ENCODE assay signal across 11 mouse cellular contexts in the genomic region with DNA sequence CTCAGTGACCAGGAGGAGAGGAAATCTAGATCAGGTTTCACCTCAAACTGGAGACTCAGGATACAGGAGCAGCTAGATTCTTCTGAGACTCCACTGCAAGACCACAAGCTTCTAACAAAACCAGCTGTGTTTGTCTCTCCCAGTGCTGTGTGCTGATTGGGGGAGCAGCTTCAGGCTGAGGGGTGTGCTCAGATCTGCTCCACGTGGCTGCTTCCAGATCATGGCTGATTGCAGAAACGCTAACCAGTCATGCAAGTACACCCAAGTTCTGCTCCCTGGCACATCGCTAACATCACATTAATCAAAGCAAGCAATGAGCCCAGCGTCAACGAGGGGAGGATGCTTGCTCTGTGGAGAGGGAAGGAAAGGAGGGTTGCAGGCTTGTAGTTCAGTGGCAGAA.
DNase-seq lines count a peak whose midpoint lies in the region; ATAC-seq lines count a peak whose summit lies in the region.
"Had no signal": no experiment of that assay in that cellular context is flagged by ENCODE, and none has a peak within 500 bp of the region (broad histone marks: within the 10 kb centered on the region; RNA-seq: fewer than 3 reads in every experiment).

No protein-coding gene starts in this region.

- H3K36me3 ChIP-seq in kidney, embryonic 16.5 days (ENCODE audit: insufficient read depth, low read length): no peaks in the 10 kb centered on the region
- H3K36me3 ChIP-seq in limb, embryonic 15.5 days: no peaks in the 10 kb centered on the region
- H3K36me3 ChIP-seq: midbrain, embryonic 15.5 days had no signal

- no peak overlapping the region for H3K4me2 ChIP-seq in kidney, embryonic 16.5 days (replicated peaks; ENCODE audit: low read depth, low read length)
- no peak overlapping the region for H3K4me2 ChIP-seq in limb, embryonic 15.5 days
- H3K4me2 ChIP-seq: midbrain, embryonic 15.5 days had no signal

- no peaks in the 10 kb centered on the region for H3K9me3 ChIP-seq in kidney, embryonic 16.5 days (ENCODE audit: low read length)
- no peaks in the 10 kb centered on the region for H3K9me3 ChIP-seq in limb, embryonic 15.5 days
- H3K9me3 ChIP-seq: midbrain, embryonic 15.5 days had no signal

- ATAC-seq in kidney, embryonic 16.5 days (ENCODE audit: low FRiP score, low TSS enrichment): peak; percentile 91
- ATAC-seq in limb, embryonic 15.5 days (ENCODE audit: insufficient number of reproducible peaks, low FRiP score, low TSS enrichment, low read depth): peak; percentile 56; the same call in 1 of the 2 replicates
- ATAC-seq: midbrain, embryonic 15.5 days had no signal

- 3% methylated on average over 5 of the region's 5 CpGs for WGBS in kidney, embryonic 16.5 days
- WGBS in limb, embryonic 15.5 days: 13% methylated on average over 5 of the region's 5 CpGs

- H3K4me3 ChIP-seq in kidney, embryonic 16.5 days (ENCODE audit: low read length): no peak overlapping the region
- no peak overlapping the region for H3K4me3 ChIP-seq in limb, embryonic 15.5 days
- H3K4me3 ChIP-seq: midbrain, embryonic 15.5 days had no signal

- no peak for DNase-seq in kidney, postnatal 25 days
- peak; percentile 58 for DNase-seq in MN1 (ENCODE audit: low spot score)
- DNase-seq in embryo, embryonic 10 days (ENCODE audit: low spot score): peak; percentile 58
- DNase-seq in urinary bladder, postnatal 36 days (ENCODE audit: low spot score in 2 of 2): no peak
- no peak for DNase-seq in left cerebral cortex, adult 8-10 months (ENCODE audit: low spot score in 2 of 2)
- no peak for DNase-seq in cerebellum, postnatal 36 days
- DNase-seq: cerebellum, adult 18-20 months; right cerebral cortex, postnatal 25 days had no signal

- no peaks in the 10 kb centered on the region for H3K27me3 ChIP-seq in kidney, embryonic 16.5 days (ENCODE audit: insufficient read depth, low read length)
- no peaks in the 10 kb centered on the region for H3K27me3 ChIP-seq in limb, embryonic 15.5 days
- H3K27me3 ChIP-seq: midbrain, embryonic 15.5 days had no signal

- H3K27ac ChIP-seq in kidney, embryonic 16.5 days (ENCODE audit: low read length): peak overlapping the region; percentile 70
- H3K27ac ChIP-seq in limb, embryonic 15.5 days: no peak overlapping the region

- peaks cover 21% of the 10 kb centered on the region for H3K4me1 ChIP-seq in kidney, embryonic 16.5 days (ENCODE audit: insufficient read depth, low read length)
- H3K4me1 ChIP-seq in limb, embryonic 15.5 days: peaks cover 9% of the 10 kb centered on the region

- H3K9ac ChIP-seq in kidney, embryonic 16.5 days (replicated peaks; ENCODE audit: low read length): no peak overlapping the region
- H3K9ac ChIP-seq in limb, embryonic 15.5 days: no peak overlapping the region
- H3K9ac ChIP-seq: midbrain, embryonic 15.5 days had no signal

Comparison
In these comparisons a context has a peak if more than half of its experiments do, and no peak if none do; other contexts are left out.
1. DNase-seq: peak in MN1 (single experiment) and embryo, embryonic 10 days (single experiment); none in kidney, postnatal 25 days (0 of 2), urinary bladder, postnatal 36 days (0 of 2), left cerebral cortex, adult 8-10 months (0 of 2) and cerebellum, postnatal 36 days (0 of 2).